Mouse (Mus musculus): ENCODE measurements around the gene Abcc5.
A peak's percentile ranks its signal among the peaks of the same experiment; 100 is the strongest.
"Not testable (repeated sequence)": the region's sequence is repeated elsewhere in the genome, so short reads cannot be mapped to it uniquely, and the experiment has no call there.

Gene Abcc5

DNA sequence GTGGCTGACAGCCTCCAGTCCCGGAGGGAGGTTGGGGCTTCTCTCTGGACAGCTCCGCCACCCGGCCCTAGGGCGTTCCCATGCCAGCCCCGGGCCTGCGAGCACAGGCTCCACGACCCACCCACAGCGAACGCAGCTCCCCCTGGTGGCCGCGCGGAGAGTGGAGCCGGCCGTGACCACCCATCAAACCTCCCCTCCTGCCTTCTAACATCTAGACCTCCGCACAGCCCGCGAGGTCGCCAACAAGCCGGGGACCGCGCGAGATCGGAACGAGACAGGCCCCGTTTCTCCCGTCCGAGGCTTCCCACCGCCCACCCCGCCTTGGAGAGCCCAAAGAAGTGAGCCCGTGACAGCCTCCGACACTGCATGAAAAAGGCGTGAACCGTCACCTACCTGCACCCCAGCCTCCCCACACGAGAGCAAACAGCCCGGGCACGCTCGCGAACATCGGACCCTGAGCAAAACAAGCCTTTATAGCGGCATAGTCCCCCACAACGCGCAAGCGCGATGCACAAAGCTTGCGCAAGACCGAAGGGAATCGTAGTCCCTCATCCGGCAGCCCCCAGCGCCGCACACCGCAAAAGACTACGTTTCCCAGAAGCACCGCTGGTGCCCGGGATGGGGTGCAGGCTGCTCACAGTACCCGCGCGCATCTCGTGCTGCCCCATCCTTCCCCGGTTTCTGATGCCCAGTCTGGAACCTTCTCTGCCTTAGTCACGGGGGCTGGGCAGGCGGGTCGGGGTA lies at the start of gene Abcc5:
Gene Abcc5 (minus strand): TSS at position 540 of the 744 bp plus-strand sequence.
- DNase-seq, result peak; percentile 96

DNA sequence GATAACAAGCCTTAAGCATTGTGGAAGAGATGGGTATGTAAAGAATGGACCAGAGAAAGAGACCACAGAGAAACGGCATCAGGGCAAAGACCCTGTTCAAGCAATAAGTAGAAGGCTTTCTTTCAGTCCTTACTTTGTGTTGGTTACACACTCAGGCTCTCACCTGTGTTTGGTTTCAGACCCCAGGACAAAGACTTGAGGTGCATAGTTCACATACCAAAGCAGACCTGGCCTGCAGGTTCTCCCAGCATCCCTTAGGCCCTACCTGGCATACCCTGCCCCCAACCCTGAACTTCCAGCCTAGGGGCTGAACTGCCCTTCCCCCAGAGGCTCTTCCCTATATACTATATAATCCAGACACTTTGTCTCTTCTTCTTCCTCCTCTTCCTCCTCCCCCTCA lies 49.1 kb upstream of the Abcc5 start:
- no peak for DNase-seq

DNA sequence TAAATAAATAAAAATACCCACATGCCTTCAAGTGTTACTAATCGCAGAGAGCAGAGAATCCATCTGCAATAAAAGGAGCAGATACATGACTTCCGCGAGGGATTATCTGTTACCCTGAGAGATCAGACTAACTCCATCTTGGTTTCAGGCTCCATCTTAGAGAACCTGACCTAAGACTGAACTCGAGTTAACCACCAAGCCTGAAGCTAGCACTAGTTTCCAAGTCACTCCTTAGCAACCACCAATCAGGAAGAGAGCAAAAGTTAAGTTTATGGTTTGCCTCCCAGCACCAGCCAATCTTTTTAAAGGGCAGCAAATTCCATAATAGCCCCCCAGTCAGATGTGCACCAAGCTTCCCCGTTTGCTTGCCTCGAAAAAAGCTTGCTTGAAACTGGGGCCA lies 48.6 kb upstream of the Abcc5 start:
- DNase-seq, result no peak

GRCm38 (mm10) chr16:20474211-20474610 lies 48.0 kb upstream of the Abcc5 start:
- no peak for DNase-seq

DNA sequence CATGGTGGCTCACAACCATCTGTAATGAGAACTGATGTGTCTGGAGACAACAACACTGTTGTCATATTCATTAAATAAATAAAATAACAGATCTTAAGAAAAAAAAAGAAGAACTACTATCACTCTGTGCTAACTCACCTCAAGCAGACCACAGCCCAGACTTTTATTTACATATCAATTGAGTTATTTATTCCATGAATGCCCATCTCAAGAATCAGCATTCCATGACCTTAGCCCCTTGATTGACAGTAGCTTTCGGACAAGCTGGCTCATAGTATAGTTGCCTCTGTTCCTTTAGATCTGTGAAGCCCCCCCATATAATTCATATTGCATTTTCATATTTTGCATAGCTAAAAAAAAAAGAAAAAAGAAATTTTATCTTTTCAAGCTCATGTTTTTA lies 47.6 kb upstream of the Abcc5 start:
- no peak for DNase-seq

DNA sequence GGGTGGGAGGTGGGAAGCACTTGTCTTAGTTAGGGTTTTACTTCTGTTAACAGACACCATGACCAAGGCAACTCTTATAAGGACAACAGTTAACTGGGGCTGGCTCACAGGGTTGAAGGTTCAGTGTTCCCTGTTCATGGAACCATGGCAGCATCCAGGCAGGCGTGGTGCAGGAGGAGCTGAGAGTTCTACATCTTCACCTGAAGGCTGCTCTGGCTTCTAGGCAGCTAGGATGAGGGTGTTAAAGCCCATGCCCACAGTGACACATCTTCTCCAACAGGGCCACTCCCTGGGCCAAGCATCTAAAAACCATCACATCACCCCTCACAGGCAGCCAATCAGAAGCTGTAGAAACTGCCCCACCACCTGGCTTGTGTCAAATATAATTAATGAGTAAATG lies 45.5 kb upstream of the Abcc5 start:
- no peak for DNase-seq

DNA sequence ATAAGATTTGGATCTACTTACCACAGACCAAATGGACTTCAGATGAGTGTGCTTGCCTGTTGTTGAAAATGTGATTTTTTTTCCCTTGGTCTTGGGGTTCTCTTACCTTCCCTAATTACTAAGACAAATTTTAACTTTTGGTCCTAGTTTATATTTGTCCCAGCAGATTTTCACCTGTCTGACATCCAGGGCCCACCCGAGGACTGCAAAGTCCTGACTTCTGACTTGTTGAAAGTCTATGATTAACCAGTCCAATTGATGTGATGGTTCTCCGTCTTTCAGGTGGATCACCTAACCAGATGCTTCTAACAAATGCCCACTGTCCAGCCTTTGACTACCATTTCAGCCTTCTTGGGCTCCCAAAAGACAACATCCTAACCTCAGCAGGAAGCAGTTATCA lies 44.8 kb upstream of the Abcc5 start:
- no peak for DNase-seq

DNA sequence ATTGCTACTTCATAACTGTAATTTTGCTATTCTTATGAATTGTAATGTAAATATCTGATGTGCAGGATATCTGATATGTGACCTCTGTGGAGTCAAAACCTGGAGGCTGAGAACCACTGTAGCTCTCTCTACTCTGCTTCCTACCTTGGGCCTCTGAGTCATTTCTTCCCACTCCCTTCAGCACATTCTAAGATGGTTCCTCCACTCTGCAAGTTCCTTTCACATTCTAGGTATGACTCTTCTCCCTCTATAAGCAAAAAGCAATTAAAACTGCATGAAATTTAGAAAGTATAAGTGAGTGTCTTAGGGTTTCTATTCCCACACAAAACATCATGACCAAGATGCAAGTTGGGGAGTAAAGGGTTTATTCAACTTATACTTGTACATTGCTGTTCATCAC lies 38.5 kb upstream of the Abcc5 start:
- no peak for DNase-seq

DNA sequence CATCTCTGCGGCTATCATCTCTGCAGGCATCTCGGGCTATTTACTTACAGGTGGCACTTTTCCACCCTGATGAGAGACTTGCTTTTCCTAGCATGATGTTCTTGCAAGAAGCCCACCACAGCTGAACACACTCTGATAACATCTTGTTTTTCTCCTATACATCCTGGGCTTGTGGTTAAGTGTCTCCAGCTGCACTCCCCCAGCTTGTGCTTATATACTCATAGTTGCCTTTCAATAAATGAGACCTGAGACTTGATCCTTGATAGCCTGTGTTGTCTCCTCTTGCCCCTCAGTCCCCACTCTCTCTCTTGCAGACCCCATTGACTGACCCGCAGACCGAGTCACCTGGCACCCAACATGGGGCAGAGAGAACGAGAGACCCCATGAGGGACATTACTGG lies 32.5 kb upstream of the Abcc5 start:
- not testable (repeated sequence) for DNase-seq

DNA sequence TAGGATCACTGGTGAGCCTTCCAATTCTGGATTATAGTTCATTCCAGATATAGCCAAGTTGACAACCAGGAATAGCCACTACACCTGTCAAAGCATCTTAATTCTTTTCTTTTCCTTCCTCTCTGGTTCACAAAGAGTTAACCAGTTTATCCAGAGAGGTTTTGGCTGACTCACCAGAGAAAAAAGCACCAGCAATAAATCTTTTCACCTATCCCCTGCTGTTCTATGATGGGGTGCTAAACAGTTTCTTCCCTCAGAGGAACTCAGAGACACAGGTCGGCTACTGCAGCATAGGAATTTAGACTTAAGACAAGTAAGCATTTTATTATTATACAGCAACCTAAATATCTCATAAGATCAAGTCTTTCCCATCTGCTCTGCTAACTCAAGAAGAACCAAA lies 29.9 kb upstream of the Abcc5 start:
- no peak for DNase-seq

DNA sequence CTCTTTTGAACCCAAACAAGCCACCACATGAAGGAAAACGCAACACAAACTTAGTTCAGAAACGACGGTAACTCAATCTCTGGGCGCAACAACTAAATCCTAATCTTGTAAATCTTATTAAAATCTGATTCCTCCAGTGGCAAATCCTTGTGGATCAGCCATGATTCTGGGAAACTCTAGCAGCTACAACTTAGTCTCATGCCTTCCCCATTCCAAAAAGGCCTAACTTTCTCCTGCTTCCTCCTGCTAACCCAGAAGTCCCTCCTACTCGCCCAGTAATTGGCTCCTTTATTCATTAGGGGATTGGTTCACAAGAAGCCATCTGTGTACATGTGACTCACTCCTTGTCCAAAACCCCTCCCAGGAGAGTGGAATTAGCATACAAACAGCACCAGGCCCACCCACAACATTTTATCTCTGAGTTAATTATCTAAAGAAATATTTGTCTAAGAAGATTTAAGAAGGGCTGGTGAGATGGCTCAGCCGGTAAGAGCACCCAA lies 28.0 kb upstream of the Abcc5 start:
- no peak for DNase-seq

DNA sequence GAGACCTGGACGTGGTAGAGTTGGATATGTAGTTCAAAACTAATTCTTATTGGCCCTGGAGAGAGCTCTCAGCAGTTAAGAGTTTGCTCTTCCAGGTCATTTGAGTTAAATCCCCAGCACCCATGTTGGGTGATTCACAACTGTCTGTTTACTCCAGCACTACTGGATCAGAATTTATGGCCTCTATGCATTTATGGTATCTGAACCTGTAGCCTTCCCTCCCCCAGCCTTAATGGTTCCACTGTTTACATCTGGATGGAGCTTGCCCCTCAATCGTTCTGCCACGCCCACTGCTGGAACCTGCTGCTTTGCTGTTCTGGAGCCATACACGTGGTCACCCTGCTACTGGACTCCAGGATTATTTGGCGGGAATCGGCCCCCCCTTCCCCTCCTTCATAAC lies 25.6 kb upstream of the Abcc5 start:
- DNase-seq, result no peak

GRCm38 (mm10) chr16:20445871-20446270 lies 19.7 kb upstream of the Abcc5 start:
- no peak for DNase-seq

GRCm38 (mm10) chr16:20444831-20445388 lies 18.7 kb upstream of the Abcc5 start:
- peak; percentile 43 for DNase-seq

GRCm38 (mm10) chr16:20442871-20443270 lies 16.7 kb upstream of the Abcc5 start:
- no peak for DNase-seq

- DNase-seq, result no peak
Observed at GRCm38 (mm10) chr16:20438673-20439415, 12.7 kb upstream of the Abcc5 start.

- not testable (repeated sequence) for DNase-seq
Observed at GRCm38 (mm10) chr16:20438046-20438445, 11.9 kb upstream of the Abcc5 start.

GRCm38 (mm10) chr16:20436281-20436680 lies 10.1 kb upstream of the Abcc5 start:
- DNase-seq, result no peak

- no peak for DNase-seq
Observed at GRCm38 (mm10) chr16:20429328-20429727, 3.1 kb upstream of the Abcc5 start.

DNA sequence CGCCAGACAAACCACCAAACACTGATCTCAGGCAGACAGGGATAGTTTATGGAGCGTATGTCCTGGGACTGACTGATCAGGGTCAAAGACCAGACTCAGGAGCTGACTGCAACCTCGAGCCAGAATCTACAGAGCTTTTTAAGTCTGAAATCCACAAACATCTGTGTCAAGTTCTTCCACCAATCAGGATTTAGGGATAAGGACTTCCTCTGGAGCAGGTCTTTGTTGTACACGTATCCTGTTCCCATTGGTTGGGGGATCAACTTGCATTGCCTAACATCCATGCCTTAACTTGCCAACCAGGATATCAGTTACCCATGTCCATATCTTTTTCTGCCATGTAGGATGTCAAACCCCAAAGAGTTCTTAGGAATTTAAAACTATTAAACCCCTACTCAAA lies 1.4 kb upstream of the Abcc5 start:
- no peak for DNase-seq

GRCm38 (mm10) chr16:20424719-20425650 lies 1.2 kb downstream of the Abcc5 start:
- DNase-seq, result peak; percentile 5

DNA sequence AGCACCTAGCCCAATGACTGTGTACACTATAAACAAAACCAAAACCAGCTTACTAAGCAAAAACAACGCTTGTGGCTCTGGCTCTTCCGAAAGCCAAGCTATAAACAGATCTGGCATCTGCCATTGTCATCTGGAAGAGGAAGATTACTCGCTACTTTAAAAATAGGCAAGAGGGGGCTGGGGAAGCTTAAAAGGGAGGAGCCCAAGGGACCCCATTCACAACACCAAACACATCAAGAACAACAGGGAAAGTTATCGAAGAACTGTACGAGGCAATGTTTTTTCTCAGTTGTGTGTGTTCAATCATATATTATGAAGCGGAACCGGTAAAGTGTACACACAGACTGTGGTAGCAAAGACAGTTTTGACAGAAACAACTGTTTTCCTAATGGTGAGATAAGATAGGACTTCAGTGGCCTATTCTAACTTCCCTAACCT lies 1.9 kb downstream of the Abcc5 start:
- DNase-seq, result no peak
